Mouse (Mus musculus) C2C12 (cell line): ENCODE results near the gene Rims4.

Experiments used
- CEBPB ChIP-seq: IDR thresholded peaks from one replicate; pipeline ENCODE4 v1.6.1; 2011; ENCODE audit warnings: low read depth, mild to moderate bottlenecking, control low read depth, moderate library complexity
- CTCF ChIP-seq: IDR thresholded peaks from one replicate; pipeline ENCODE4 v1.5.1; 2011; ENCODE audit not compliant: control insufficient read depth, insufficient read depth, insufficient read length
- MAX ChIP-seq: IDR thresholded peaks from one replicate; pipeline ENCODE4 v1.6.1; 2011; ENCODE audit warnings: mild to moderate bottlenecking, control low read depth
- MYOD1 ChIP-seq: IDR thresholded peaks from one replicate; pipeline ENCODE4 v1.6.1; 2011; ENCODE audit warnings: low read depth; ENCODE audit not compliant: control insufficient read depth, insufficient read length
- USF1 ChIP-seq: IDR thresholded peaks from one replicate; pipeline ENCODE4 v1.6.1; 2011; ENCODE audit warnings: low read depth, mild to moderate bottlenecking, control low read depth, moderate library complexity

- TF ChIP-seq CTCF (no peak), CEBPB (no peak), MYOD1 (no peak), USF1 (no peak), MAX (no peak)
These were observed 20.4 kb downstream of the Rims4 start for GRCm38 (mm10) chr2:163897988-163898535.
